Mouse (Mus musculus) neutrophil, adult 65 days (primary cell): Measurements from ENCODE around the gene Zbtb22. TPM values are rescaled to one million over a fixed set of nuclear protein-coding genes. Genes with fewer than 3 reads are reported as not detected.

ENCODE experiments used
- total RNA-seq: library from RNA; stranded (reverse); gene quantifications from 2 replicates; pipeline ENCODE4 v1.2.4, GENCODE M21; 2023

The Zbtb22 gene
- 27.9 and 37.3 TPM in 2 replicates for total RNA-seq

DNA sequence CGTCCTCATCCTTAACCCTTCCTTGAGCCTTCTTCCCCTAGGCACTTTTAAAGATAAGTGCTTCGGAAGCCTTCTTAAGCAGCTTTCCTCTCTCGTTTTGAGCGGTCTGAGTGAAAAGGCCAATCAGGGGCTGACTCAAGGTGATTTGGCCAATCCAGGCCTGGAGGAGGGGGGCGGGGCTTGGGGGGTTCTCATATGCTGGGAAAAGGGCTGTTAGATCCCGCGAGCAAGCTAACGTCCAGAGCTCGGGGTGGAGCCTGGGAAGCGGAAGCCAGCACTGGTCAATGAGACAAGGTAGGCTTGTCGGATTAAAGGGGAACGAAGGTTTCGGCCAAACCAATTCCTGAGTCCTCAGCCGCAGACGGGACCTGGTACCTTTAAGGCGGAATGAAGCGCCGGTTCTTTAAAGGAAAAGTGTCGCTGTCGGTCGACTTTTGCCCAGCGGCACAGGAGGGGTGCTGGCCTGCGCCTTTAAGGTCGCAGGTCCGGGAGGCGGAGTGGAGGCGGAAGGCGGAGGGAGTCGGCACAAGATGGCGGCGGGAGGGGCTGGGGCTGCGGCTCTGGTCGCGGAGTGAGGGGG is at the start of gene Zbtb22, which contains the start of gene Tapbp:
Zbtb22 (plus strand) TSS at position 234 of the 580 bp plus-strand sequence.
Tapbp (plus strand) TSS at position 229 of the 580 bp plus-strand sequence.

DNA sequence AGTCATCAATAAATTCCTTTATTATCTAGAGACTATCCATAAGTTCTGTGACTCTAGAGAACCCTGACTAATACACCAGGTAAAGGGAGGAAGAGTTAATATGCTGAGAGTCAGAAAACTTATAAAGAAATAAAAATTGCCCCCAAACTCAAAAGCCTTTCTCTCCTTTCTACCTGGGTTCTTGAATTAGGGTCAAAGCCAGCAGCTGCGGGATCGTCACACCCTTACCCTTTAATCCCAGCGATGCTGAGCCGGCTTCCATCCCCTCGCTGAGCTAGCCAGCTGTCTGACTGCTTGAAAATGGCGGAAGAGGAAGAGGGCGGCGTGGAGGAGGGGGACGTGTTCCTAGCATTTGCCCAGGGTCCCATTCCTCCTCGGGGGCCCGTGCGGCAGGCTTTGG is 42.2 kb upstream of the Zbtb22 start, which contains the start of gene Gm7029:
Gm7029 (plus strand) TSS at position 301 of the 400 bp plus-strand sequence.

DNA sequence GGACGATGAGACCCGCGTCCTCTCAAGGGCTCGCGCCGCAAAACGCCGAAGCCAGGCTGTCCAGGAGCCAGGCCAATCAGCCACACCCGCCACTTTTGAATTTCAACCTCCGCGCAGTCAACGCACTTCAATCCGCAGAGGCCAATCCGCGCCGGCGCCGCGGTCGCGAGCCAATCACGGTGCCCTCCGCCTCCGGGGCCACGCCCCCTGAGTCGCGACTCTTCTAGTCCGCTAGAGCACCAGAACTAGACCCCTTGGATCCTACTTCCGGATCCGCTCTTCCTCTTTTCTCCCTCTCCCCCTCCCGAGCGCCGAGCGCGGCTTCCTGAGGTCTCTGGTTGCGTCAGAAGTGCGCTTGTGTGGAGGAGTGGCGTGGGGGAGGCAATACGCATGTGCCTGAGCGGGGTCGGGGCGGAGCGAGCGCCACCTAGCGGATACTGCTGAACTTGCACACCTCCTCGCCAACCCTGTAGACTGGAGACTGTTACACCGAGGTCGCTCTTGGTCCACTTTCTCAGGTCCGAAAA is 25.1 kb upstream of the Zbtb22 start, which contains the start of gene Kifc1:
Kifc1 (minus strand) TSS at position 129 of the 527 bp plus-strand sequence.

DNA sequence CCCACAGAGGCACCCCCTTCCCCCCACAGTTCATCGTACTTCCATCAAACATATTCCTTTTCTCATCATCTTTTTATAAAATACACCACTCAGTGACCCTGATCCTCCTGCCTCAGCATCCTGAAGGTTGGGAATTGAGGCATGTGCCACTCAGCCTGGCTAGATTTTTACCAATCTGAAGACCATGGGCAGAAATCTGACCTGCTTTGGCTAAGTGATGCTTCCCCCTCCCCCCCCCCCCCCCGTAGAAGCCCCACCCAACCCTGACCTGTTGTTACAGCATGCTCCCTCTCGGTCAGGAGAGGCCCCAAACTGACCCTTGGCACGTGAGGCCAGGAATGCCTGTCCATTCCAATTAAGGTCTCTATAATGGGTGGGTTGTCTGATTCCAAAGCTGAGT is 10.9 kb upstream of the Zbtb22 start, which contains the start of gene Platr17:
Platr17 (plus strand) TSS at position 301 of the 400 bp plus-strand sequence.

DNA sequence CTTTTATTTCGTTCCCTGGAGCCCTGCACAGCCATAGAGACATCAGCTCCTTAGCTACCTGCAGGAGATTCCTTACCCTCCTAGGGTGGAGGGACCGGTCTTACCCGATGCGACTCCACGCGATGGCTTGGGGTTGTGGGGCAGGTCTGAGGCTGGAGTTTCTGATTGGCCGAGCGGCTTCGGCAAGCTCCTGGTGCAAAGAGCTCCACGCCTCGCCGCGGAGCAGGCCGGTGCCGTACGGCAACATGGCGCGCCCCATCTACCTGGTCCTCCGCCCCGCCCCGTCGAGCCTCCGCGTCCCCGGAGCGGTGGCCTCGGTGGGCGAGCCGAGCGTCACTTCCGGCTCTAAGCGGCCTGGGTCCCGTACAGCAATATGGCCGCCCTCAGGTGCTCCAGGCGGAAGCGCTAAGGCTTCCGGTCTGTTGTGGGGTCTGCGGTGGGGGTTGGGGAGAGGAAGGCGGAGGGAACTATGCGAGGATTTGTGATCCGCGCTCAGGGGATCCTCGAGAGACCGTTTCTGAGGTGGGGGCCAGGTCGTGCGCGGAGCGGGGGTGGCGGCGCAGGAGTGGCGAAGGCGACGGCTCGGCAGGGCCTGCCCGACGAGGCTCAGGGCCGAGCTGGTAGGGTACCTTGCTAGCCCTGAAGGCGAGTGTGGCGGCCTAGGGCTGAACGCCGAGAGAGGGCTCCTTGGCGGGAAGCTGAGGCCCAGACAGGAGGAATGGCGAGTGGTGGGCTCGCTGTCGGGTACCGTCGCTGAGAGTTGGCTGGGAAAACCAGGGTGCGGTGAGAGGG is 6.4 kb upstream of the Zbtb22 start, which contains the start of gene Daxx:
Daxx (plus strand) TSS at position 338 of the 792 bp plus-strand sequence.

DNA sequence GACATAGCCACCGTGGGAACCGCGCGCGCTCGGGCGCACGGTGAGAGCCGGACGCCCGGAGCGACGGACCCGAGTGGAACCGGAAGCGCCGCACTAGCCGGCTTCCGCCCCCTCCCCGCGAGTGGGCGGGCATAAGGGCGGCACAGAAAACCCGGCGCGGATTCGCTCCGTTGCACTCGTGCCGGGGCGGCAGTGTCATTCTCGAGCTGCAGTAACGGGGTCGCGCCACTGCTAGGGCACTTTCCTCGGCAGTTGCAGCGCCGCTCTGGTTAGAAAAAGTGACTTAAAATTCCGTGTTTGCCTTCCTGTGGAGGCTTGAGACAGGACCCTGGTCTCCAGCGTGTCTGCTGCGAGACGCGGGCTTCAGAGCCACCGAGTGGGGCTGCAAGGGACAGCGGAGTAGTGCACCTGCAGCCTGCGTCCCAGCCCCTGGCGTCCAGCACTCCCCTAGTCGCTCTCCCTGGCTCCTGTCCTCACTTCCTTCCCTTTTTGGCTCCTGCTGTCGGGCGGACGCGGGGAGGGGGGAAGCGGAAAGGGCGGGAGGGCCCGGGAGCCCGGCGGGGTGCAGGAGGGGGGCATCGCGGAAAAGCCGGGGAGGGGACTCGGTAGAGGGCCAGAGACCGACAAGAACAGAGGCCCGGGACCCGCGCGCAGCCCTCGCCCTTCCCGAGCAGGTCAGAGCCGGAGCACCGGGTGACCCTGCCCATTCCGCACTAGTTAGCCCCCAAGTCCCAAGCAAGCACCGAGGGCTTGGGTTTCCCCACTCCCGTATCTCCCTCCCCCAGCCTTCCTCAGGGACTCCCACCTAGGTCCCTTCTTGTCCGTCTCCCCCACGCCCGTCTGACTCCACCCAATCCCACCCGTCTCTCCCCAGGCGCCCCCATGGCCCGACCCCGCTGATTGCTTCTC is 13.9 kb downstream of the Zbtb22 start, which contains the start of gene Rgl2:
Rgl2 (plus strand) TSS at position 173 of the 909 bp plus-strand sequence.

DNA sequence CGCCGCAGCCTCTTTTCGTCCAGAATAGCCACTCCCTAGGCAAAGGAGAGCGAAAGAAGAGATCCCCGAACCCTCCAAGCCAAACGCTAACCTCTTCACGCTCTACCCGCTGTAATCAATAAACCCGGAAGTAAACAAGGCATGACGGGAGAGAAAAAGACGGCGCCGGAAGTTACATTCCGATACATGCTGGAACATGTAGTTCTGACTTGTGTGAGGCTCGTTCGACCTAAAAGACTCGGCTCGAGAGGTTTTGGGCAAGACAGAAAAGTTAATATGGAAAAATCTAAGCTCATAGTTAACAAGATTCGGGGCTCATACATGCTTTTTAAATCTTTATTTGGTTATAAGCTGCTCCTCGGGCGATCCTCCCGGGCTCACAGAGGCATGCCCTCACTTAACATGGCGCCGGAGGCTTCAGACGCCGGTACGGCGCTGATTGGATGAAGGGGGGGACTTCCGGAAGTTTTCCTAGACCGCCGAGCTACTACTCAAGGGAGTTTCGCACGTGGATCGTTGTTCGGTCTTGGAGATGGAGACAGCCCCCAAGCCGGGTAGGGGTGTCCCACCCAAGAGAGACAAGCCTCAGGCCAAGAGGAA is 24.6 kb downstream of the Zbtb22 start, which contains the start of the genes Pfdn6 and Wdr46:
Pfdn6 (minus strand) TSS at position 138 of the 600 bp plus-strand sequence.
Wdr46 (plus strand) TSS at position 455 of the 600 bp plus-strand sequence.

DNA sequence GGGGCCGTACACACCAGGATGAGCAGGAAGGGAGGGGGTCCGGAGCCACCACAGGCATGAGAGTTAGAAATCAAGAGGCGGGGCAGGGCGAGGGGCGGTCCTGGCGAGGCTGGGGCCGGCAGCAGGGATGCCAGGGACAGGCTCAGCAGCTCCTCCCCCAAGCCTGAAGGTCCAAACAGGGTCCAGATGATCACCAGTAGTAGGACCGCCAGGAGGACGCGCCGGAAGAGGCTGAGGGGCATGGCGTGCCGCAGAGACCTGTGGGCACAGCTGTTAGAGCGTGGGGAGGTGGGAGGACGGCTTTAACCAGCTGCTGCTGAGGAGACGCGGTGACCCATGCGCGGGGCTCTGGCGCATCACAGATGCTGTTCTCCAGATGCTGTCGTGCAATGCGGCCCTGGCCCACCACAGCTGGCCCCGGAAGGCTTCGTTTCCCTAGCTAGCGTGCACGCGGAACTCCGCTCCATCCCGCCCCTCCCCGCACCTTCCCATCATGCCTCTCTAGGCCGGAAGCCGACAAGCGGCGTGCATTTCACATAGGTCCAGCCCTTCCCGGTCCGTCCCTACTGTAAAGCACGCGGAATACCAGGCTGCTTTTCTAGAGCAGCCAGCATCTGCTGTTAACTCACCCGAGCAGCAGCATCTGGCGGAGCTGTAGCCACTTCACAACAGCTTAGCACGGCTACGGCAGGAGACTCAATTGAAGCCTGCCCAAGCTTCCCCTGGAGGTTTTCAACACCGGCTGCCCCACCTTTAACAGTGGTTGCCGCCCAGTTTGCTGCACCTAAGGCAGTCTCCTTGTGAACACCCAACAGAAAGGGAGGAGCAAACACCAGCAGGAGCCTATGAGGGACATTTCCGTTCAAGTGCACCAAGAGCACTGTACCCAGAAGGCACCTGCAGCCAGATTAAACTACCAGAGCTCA is 35.6 kb downstream of the Zbtb22 start, which contains the start of gene B3galt4:
B3galt4 (minus strand) TSS at position 468 of the 926 bp plus-strand sequence.

DNA sequence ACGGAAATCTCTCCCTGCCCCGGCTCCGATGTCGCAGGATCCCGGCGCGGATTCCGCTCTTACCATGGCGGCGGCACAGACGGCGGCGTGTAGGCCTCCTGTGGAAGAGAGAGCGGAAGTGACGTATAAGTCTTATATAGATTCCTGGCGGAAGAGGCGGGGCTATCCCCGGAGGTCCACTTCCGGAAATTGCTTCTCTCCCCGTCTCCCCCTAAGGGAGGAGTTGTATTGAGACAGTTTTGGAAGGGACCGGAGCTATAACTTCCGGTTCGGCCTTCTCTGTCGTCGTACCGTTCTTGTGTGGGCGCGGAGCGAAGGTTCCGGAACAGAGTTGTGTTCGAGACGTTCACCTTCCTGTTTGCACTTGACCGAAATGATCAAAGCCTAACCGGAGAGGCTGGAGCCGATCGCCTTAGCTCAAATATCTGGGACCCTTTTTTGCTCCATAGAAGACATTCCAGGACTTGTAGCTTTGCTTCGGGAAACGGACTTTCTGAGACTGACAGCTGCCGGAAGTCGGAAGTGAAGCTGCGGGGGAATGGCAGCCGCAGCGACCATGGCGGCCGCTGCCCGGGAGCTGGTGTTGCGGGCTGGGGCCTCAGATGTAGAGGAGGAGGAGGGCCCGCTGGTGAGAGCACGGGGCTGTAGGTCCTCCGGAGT is 40.0 kb downstream of the Zbtb22 start, which contains the start of the genes Vps52 and Rps18:
Vps52 (plus strand) TSS at position 258 of the 660 bp plus-strand sequence.
Rps18 (minus strand) TSS at position 447 of the 660 bp plus-strand sequence.

Other genes with a start within 250 kb of the Zbtb22 start
- gene Hnrnpm, start 229.0 kb upstream of the Zbtb22 start, total RNA-seq: 256 and 388 TPM in 2 replicates
- 48.6 and 60.5 TPM in 2 replicates for gene March2, start 197.2 kb upstream of the Zbtb22 start, total RNA-seq
- 204 and 227 TPM in 2 replicates for gene Rab11b, start 155.4 kb upstream of the Zbtb22 start, total RNA-seq
- 1.2 and 1.5 TPM in 2 replicates for gene Angptl4, start 134.1 kb upstream of the Zbtb22 start, total RNA-seq
- 3.1 and 7.7 TPM in 2 replicates for gene Kank3, start 105.4 kb upstream of the Zbtb22 start, total RNA-seq
- 711 and 827 TPM in 2 replicates for gene Rps28, start 91.3 kb upstream of the Zbtb22 start, total RNA-seq
- 74.0 and 119 TPM in 2 replicates for gene Ndufa7, start 91.3 kb upstream of the Zbtb22 start, total RNA-seq
- gene Cd320, start 72.8 kb upstream of the Zbtb22 start, total RNA-seq: 1.4 and 1.5 TPM in 2 replicates
- gene Gm7029, start 42.1 kb upstream of the Zbtb22 start, total RNA-seq: not detected in 2 replicates
- gene Kifc1, start 25.2 kb upstream of the Zbtb22 start, total RNA-seq: 34.6 and 53.7 TPM in 2 replicates
- gene Platr17, start 10.8 kb upstream of the Zbtb22 start, total RNA-seq: not detected in 2 replicates
- gene Daxx, start 6.5 kb upstream of the Zbtb22 start, total RNA-seq: 33.8 and 48.4 TPM in 2 replicates
- 290 and 325 TPM in 2 replicates for gene Tapbp, start within 50 bp of the Zbtb22 start, total RNA-seq
- gene Rgl2, start 13.6 kb downstream of the Zbtb22 start, total RNA-seq: 218 and 285 TPM in 2 replicates
- 46.9 and 53.4 TPM in 2 replicates for gene Pfdn6, start 24.4 kb downstream of the Zbtb22 start, total RNA-seq
- 18.3 and 21.6 TPM in 2 replicates for gene Wdr46, start 24.8 kb downstream of the Zbtb22 start, total RNA-seq
- 11.3 and 12.8 TPM in 2 replicates for gene B3galt4, start 35.6 kb downstream of the Zbtb22 start, total RNA-seq
- gene Vps52, start 39.9 kb downstream of the Zbtb22 start, total RNA-seq: 56.0 and 70.7 TPM in 2 replicates
- 242 and 295 TPM in 2 replicates for gene Rps18, start 40.1 kb downstream of the Zbtb22 start, total RNA-seq
- gene H2-K1, start 84.4 kb downstream of the Zbtb22 start, total RNA-seq: 1,081 and 1,209 TPM in 2 replicates
- 9.9 and 11.6 TPM in 2 replicates for gene Ring1, start 108.8 kb downstream of the Zbtb22 start, total RNA-seq
- 67.8 and 83.5 TPM in 2 replicates for gene H2-Ke6, start 112.2 kb downstream of the Zbtb22 start, total RNA-seq
- gene Slc39a7, start 115.8 kb downstream of the Zbtb22 start, total RNA-seq: 85.8 and 92.4 TPM in 2 replicates
- 54.6 and 60.1 TPM in 2 replicates for gene Rxrb, start 115.9 kb downstream of the Zbtb22 start, total RNA-seq
- gene Col11a2, start 123.5 kb downstream of the Zbtb22 start, total RNA-seq: 6.9 and 9.1 TPM in 2 replicates
- 1.6 and 2.5 TPM in 2 replicates for gene H2-Oa, start 176.4 kb downstream of the Zbtb22 start, total RNA-seq
- gene H2-DMa, start 203.6 kb downstream of the Zbtb22 start, total RNA-seq: 37.1 and 59.5 TPM in 2 replicates
- gene Brd2, start 206.7 kb downstream of the Zbtb22 start, total RNA-seq: 207 and 226 TPM in 2 replicates
- gene H2-DMb2, start 227.4 kb downstream of the Zbtb22 start, total RNA-seq: 18.6 and 19.3 TPM in 2 replicates
- gene H2-DMb1, start 237.2 kb downstream of the Zbtb22 start, total RNA-seq: 22.2 and 30.6 TPM in 2 replicates